Mouse (Mus musculus): ENCODE data around the gene Rasgrp1. TPM values are rescaled to one million over a fixed set of nuclear protein-coding genes. Genes with fewer than 3 reads are reported as not detected.

Gene Rasgrp1
- total RNA-seq, 1 experiment from 2014 or later = 113 TPM

GRCm38 (mm10) chr2:117263786-117264408 is 78.9 kb downstream of the Rasgrp1 start:
- ATAC-seq (ENCODE audit: extremely low read depth, insufficient number of reproducible peaks, low FRiP score, poor library complexity, severe bottlenecking) = peak; percentile 95

- ATAC-seq (ENCODE audit: extremely low read depth, insufficient number of reproducible peaks, low FRiP score, poor library complexity, severe bottlenecking) = no peak
Observed at GRCm38 (mm10) chr2:117262184-117262583, 80.6 kb downstream of the Rasgrp1 start.

- ATAC-seq (ENCODE audit: extremely low read depth, insufficient number of reproducible peaks, low FRiP score, poor library complexity, severe bottlenecking) = no peak
Observed at GRCm38 (mm10) chr2:117257617-117258016, 85.2 kb downstream of the Rasgrp1 start.

GRCm38 (mm10) chr2:117255415-117255814 is 87.4 kb downstream of the Rasgrp1 start:
- no peak for ATAC-seq (ENCODE audit: extremely low read depth, insufficient number of reproducible peaks, low FRiP score, poor library complexity, severe bottlenecking)

- ATAC-seq (ENCODE audit: extremely low read depth, insufficient number of reproducible peaks, low FRiP score, poor library complexity, severe bottlenecking) = no peak; the same call in 1 of the 2 replicates
Observed at GRCm38 (mm10) chr2:117250001-117250510, 92.7 kb downstream of the Rasgrp1 start.

- peak; percentile 85 for ATAC-seq (ENCODE audit: extremely low read depth, insufficient number of reproducible peaks, low FRiP score, poor library complexity, severe bottlenecking)
Observed at GRCm38 (mm10) chr2:117249255-117250000, 93.4 kb downstream of the Rasgrp1 start, which contains the start of gene Fam98b. Gene Fam98b (plus strand): TSS chr2:117249739.

GRCm38 (mm10) chr2:117241953-117242352 is 100.8 kb downstream of the Rasgrp1 start:
- ATAC-seq (ENCODE audit: extremely low read depth, insufficient number of reproducible peaks, low FRiP score, poor library complexity, severe bottlenecking) = no peak

GRCm38 (mm10) chr2:117231257-117231656 is 111.5 kb downstream of the Rasgrp1 start:
- ATAC-seq (ENCODE audit: extremely low read depth, insufficient number of reproducible peaks, low FRiP score, poor library complexity, severe bottlenecking) = peak; percentile 67

GRCm38 (mm10) chr2:117230261-117230660 is 112.5 kb downstream of the Rasgrp1 start:
- ATAC-seq (ENCODE audit: extremely low read depth, insufficient number of reproducible peaks, low FRiP score, poor library complexity, severe bottlenecking) = no peak

Other genes starting within 250 kb of the Rasgrp1 start
- 3.4 and 3.6 TPM in 2 replicates for gene Spred1, start 221.6 kb downstream of the Rasgrp1 start, total RNA-seq (2017)
- 11.5 and 14.2 TPM in 2 replicates for gene Fam98b, start 93.3 kb downstream of the Rasgrp1 start, total RNA-seq (2017)

Measured in neutrophil, adult 5-6 weeks (primary cell).